Mouse (Mus musculus) central nervous system, embryonic 11.5 days (tissue): ENCODE data around the gene Gm17409. TPM values are rescaled to one million over a fixed set of nuclear protein-coding genes. Genes with fewer than 3 reads are reported as not detected.

Experiments used
- polyA plus RNA-seq: library from polyadenylated mRNA; depleted of rRNA; stranded (reverse); fragments of >200 nt; gene quantifications from 2 replicates; pipeline ENCODE4 v1.2.3, GENCODE M21; 2012; rRNA removed

Gene Gm17409
- not detected in 2 replicates for polyA plus RNA-seq

GRCm38 (mm10) chr2:58469816-58470215 lies at the start of gene Gm17409:
TSS of gene Gm17409 (plus strand) at chr2:58470116.

Other genes starting within 250 kb of the Gm17409 start
- gene Acvr1c, start 112.2 kb upstream of the Gm17409 start, polyA plus RNA-seq: 0.07 and 0.15 TPM in 2 replicates
- 9.9 and 18.5 TPM in 2 replicates for gene Acvr1, start 97.0 kb downstream of the Gm17409 start, polyA plus RNA-seq
- gene Upp2, start 97.2 kb downstream of the Gm17409 start, polyA plus RNA-seq: 7.2 and 8.8 TPM in 2 replicates